ENCODE assay signal across 26 mouse cellular contexts in the genomic region with DNA sequence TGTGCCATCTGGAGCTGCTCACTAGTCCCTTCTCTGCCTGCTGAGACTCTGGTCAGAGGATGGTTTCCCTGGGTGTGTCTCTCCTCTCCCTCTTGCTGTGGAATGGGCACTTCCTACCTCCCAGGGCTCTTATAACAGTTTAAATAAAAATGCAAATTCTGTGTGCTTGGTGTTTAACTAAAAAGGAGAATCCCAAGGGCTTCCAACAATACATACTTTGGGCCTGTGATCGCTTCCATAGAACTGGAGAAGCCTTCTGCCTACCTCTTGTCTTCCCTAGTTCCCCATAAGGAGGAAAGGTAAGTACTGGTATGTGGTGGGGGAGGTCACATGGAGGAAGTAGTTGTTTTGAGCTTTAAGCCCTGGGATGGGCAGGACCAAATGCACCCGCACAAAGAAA. TPM values are rescaled to one million over a fixed set of nuclear protein-coding genes. Genes with fewer than 3 reads are reported as not detected.
"Had no signal": no experiment of that assay in that cellular context is flagged by ENCODE, and none has a peak within 500 bp of the region (broad histone marks: within the 10 kb centered on the region; RNA-seq: fewer than 3 reads in every experiment).

No protein-coding gene starts in this region.

- H3K4me2 ChIP-seq: lung, embryonic 14.5 days; midbrain, embryonic 11.5 days; midbrain, embryonic 13.5 days; midbrain, embryonic 15.5 days; neural tube, embryonic 13.5 days; neural tube, embryonic 15.5 days had no signal

- H3K9me3 ChIP-seq: midbrain, embryonic 13.5 days; midbrain, embryonic 15.5 days; neural tube, embryonic 13.5 days; neural tube, embryonic 15.5 days had no signal

- H3K27ac ChIP-seq: midbrain, embryonic 13.5 days; midbrain, embryonic 15.5 days; neural tube, embryonic 13.5 days; neural tube, embryonic 15.5 days had no signal

- H3K4me1 ChIP-seq: midbrain, embryonic 13.5 days; midbrain, embryonic 15.5 days; neural tube, embryonic 13.5 days; neural tube, embryonic 15.5 days had no signal

- H3K9ac ChIP-seq: lung, embryonic 14.5 days; midbrain, embryonic 13.5 days; midbrain, embryonic 15.5 days; neural tube, embryonic 13.5 days; neural tube, embryonic 15.5 days had no signal

- H3K4me3 ChIP-seq: midbrain, embryonic 13.5 days; midbrain, embryonic 15.5 days; myocyte; neural tube, embryonic 13.5 days; neural tube, embryonic 15.5 days had no signal

- H3K27me3 ChIP-seq: midbrain, embryonic 13.5 days; midbrain, embryonic 15.5 days; neural tube, embryonic 13.5 days; neural tube, embryonic 15.5 days had no signal

- ATAC-seq: midbrain, embryonic 13.5 days; midbrain, embryonic 15.5 days had no signal

- DNase-seq: lung, adult 18-20 months; lung, embryonic 14.5 days; lung, postnatal 10 days; lung, postnatal 4 days; retina, postnatal 1 day; right cerebral cortex, adult 18-20 months; right cerebral cortex, postnatal 25 days; right cerebral cortex, postnatal 4 days; spleen, adult 18-20 months; thymus, adult 18-20 months; thymus, postnatal 14 days; thymus, postnatal 36 days had no signal

- H3K36me3 ChIP-seq: midbrain, embryonic 13.5 days; midbrain, embryonic 15.5 days; neural tube, embryonic 13.5 days; neural tube, embryonic 15.5 days had no signal

RNA-seq across cellular contexts. Expression of a gene that starts 0.9 kb away (rescaled TPM):
- total RNA-seq: megakaryocyte, adult 5-6 weeks; megakaryocyte-erythroid progenitor cell, adult 5-6 weeks had no signal
- polyA plus RNA-seq: liver, embryonic 16.5 days; lung, embryonic 14.5 days; lung, embryonic 16.5 days; midbrain, embryonic 11.5 days; midbrain, embryonic 13.5 days; midbrain, embryonic 15.5 days; myocyte; neural tube, embryonic 11.5 days; neural tube, embryonic 13.5 days; neural tube, embryonic 15.5 days; small intestine, adult 2 months; stomach, embryonic 14.5 days; stomach, embryonic 16.5 days had no signal

RNA-seq across cellular contexts. Expression of a gene that starts 17.3 kb away (rescaled TPM):
- total RNA-seq: megakaryocyte, adult 5-6 weeks; megakaryocyte-erythroid progenitor cell, adult 5-6 weeks had no signal
- polyA plus RNA-seq: liver, embryonic 16.5 days; lung, embryonic 14.5 days; lung, embryonic 16.5 days; midbrain, embryonic 11.5 days; midbrain, embryonic 13.5 days; midbrain, embryonic 15.5 days; neural tube, embryonic 11.5 days; neural tube, embryonic 13.5 days; small intestine, adult 2 months; stomach, embryonic 14.5 days had no signal

RNA-seq across cellular contexts. Expression of a gene that starts 50.7 kb away (rescaled TPM):
- total RNA-seq: megakaryocyte, adult 5-6 weeks; megakaryocyte-erythroid progenitor cell, adult 5-6 weeks had no signal
- polyA plus RNA-seq: liver, embryonic 16.5 days; lung, embryonic 14.5 days; midbrain, embryonic 11.5 days; midbrain, embryonic 13.5 days; midbrain, embryonic 15.5 days; neural tube, embryonic 11.5 days; neural tube, embryonic 13.5 days; neural tube, embryonic 15.5 days; small intestine, adult 2 months had no signal
